Mouse (Mus musculus) MEL (cell line): ENCODE results near the gene Zzef1.

Experiments
- BHLHE40 ChIP-seq: IDR thresholded peaks from 2 replicates; pipeline ENCODE4 v1.6.1; 2012; ENCODE audit warnings: low read depth, mild to moderate bottlenecking, inconsistent platforms, low read length, improper control_type of control experiment, borderline replicate concordance
- CTCF ChIP-seq, 3 experiments: IDR thresholded peaks in 2 of 3; conservative IDR thresholded peaks in 1 of 3; 2 replicates each; pipeline ENCODE4 v1.5.1; 2011 to 2012; ENCODE audit warnings: low read length in 3 of 3, low read depth in 2 of 3, mild to moderate bottlenecking in 2 of 3, improper control_type of control experiment in 1 of 3, inconsistent platforms in 1 of 3, mixed read lengths in 1 of 3, moderate library complexity in 1 of 3; ENCODE audit not compliant: control insufficient read depth in 1 of 3, insufficient read depth in 1 of 3, poor library complexity in 1 of 3, severe bottlenecking in 1 of 3
- EP300 ChIP-seq, 2 experiments: IDR thresholded peaks; 2 replicates each; pipeline ENCODE4 v1.6.1; 2011; ENCODE audit warnings: improper control_type of control experiment in 2 of 2, low read length in 2 of 2, low read depth in 1 of 2, mild to moderate bottlenecking in 1 of 2
- ETS1 ChIP-seq: IDR thresholded peaks from 2 replicates; pipeline ENCODE4 v1.6.1; 2012; ENCODE audit warnings: low read depth, mild to moderate bottlenecking, inconsistent platforms, low read length, improper control_type of control experiment, moderate library complexity
- GATA1 ChIP-seq: IDR thresholded peaks from 2 replicates; pipeline ENCODE4 v1.6.1; 2011; ENCODE audit warnings: low read depth, low read length, improper control_type of control experiment
- HCFC1 ChIP-seq: IDR thresholded peaks from 2 replicates; pipeline ENCODE4 v1.6.1; 2012; ENCODE audit warnings: low read depth, mild to moderate bottlenecking, inconsistent platforms, low read length, improper control_type of control experiment, moderate library complexity
- KAT2A ChIP-seq: conservative IDR thresholded peaks from 2 replicates; pipeline ENCODE4 v1.6.1; 2012; ENCODE audit warnings: low read depth, low read length, improper control_type of control experiment, inconsistent platforms
- MAX ChIP-seq: IDR thresholded peaks from 2 replicates; pipeline ENCODE4 v1.6.1; 2011; ENCODE audit warnings: low read length, improper control_type of control experiment
- POLR2A ChIP-seq, 2 experiments: IDR thresholded peaks; 2 replicates each; pipeline ENCODE4 v1.6.1; 2011 to 2012; ENCODE audit warnings: low read length in 2 of 2, mild to moderate bottlenecking in 2 of 2, control low read depth in 1 of 2, improper control_type of control experiment in 1 of 2, low read depth in 1 of 2, moderate library complexity in 1 of 2; ENCODE audit not compliant: control insufficient read depth in 1 of 2, insufficient read depth in 1 of 2, poor library complexity in 1 of 2
- POLR2AphosphoS2 ChIP-seq: IDR thresholded peaks from 2 replicates; pipeline ENCODE4 v1.6.1; 2011; ENCODE audit warnings: low read length, improper control_type of control experiment
- TAL1 ChIP-seq: IDR thresholded peaks from 2 replicates; pipeline ENCODE4 v1.6.1; 2012; ENCODE audit warnings: mild to moderate bottlenecking, inconsistent platforms, low read length, moderate library complexity, mixed read lengths
- ZC3H11A ChIP-seq: IDR thresholded peaks from 2 replicates; pipeline ENCODE4 v1.6.1; 2012; ENCODE audit warnings: low read depth, mild to moderate bottlenecking, inconsistent platforms, low read length, improper control_type of control experiment
- ZMIZ1 ChIP-seq: IDR thresholded peaks from 2 replicates; pipeline ENCODE4 v1.6.1; 2012; ENCODE audit warnings: low read depth, mild to moderate bottlenecking, inconsistent platforms, low read length, improper control_type of control experiment, moderate library complexity
- ZNF384 ChIP-seq: IDR thresholded peaks from 2 replicates; pipeline ENCODE4 v1.6.1; 2012; ENCODE audit warnings: low read depth, mild to moderate bottlenecking, inconsistent platforms, low read length, improper control_type of control experiment

DNA sequence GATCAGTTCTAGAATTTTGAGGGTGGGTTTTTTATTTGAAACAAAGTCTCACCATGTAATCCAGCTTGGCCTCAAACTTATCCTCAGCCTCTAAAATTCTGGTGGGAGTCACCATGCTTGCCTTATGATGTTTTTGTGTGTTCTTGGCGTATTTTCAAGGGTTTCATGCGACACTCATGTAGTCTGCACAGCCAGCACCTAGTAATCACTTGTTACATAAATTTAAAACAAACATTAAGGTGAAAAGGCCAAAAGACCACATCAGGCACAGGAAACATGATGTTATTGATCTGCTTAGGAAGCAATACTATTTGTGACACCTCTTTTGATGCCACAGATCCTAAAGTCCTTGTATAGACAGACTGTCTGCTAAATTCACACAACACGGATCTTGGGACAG is 33.8 kb downstream of the Zzef1 start:
- no peak for TF ChIP-seq ZMIZ1
- TF ChIP-seq POLR2A (IDR thresholded peaks at IDR 0.05; ENCODE audit: control insufficient read depth in 1 of 2, insufficient read depth in 1 of 2, low read depth in 1 of 2, low read length in 2 of 2, poor library complexity in 1 of 2), result no peak
- TF ChIP-seq TAL1, result no peak
- no peak for TF ChIP-seq BHLHE40
- TF ChIP-seq MAX, result no peak
- TF ChIP-seq CTCF (IDR thresholded peaks at IDR 0.05 in 2 of 3, conservative IDR thresholded peaks at IDR 0.05 in 1 of 3; ENCODE audit: control insufficient read depth in 1 of 3, insufficient read depth in 1 of 3, low read depth in 2 of 3, low read length in 3 of 3, poor library complexity in 1 of 3, severe bottlenecking in 1 of 3), result no peak
- TF ChIP-seq HCFC1, result no peak
- TF ChIP-seq EP300 (IDR thresholded peaks at IDR 0.05; ENCODE audit: low read depth in 1 of 2, low read length in 2 of 2), result no peak
- TF ChIP-seq ZNF384, result no peak
- TF ChIP-seq ZC3H11A, result no peak
- TF ChIP-seq POLR2AphosphoS2, result no peak
- no peak for TF ChIP-seq ETS1
- TF ChIP-seq KAT2A, result no peak
- TF ChIP-seq GATA1, result no peak
